In the genomic region with DNA sequence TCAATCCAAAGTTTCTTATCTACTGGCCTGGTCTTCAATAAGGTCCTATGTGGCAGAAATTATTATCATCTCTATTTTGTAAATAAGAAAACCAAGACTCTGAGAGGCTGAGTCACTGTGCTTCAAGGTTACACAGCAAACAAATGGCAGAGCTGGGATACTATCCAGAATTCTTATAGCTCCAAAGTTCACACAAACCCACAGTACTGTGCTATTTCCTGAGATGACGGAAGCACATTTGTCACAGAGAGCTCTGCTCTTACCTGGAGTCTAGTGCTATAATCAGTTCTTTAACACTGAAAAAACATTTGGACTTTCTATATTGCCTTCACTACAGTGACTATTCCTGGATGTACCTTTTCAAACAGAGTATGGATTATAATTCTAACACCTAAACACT, we compare ENCODE assay signal across 23 mouse cellular contexts.
DNase-seq lines count a peak whose midpoint lies in the region; ATAC-seq and TF ChIP-seq lines count a peak whose summit lies in the region.
"Had no signal": no experiment of that assay in that cellular context is flagged by ENCODE, and none has a peak within 500 bp of the region (broad histone marks: within the 10 kb centered on the region; RNA-seq: fewer than 3 reads in every experiment).

No protein-coding gene starts in this region.

- no peak for TF ChIP-seq CTCF in left cerebral cortex, adult 2 months (IDR thresholded peaks at IDR 0.05)

- ATAC-seq in frontal cortex, adult (ENCODE audit: low TSS enrichment) = peak; percentile 72
- ATAC-seq: activated CD4-positive, CD25-positive, alpha-beta regulatory T cell, adult 4 months; CD4-positive, CD25-positive, alpha-beta regulatory T cell, adult 4 months; forebrain, embryonic 13.5 days; forebrain, embryonic 15.5 days; Patski had no signal

- DNase-seq in frontal cortex, postnatal 10 days (ENCODE audit: low spot score in 2 of 2) = no peak
- no peak for DNase-seq in left cerebral cortex, adult 2 months (ENCODE audit: extremely low spot score in 1 of 2, low spot score in 2 of 2)
- DNase-seq in left cerebral cortex, adult 11 months (ENCODE audit: low spot score) = no peak
- DNase-seq in brain, adult 2 months (ENCODE audit: low read depth, low spot score) = peak; percentile 64
- DNase-seq in telencephalon, adult 2 months (ENCODE audit: low read depth, low spot score) = peak; percentile 38
- no peak for DNase-seq in cerebellum, postnatal 25 days
- DNase-seq: adrenal gland, adult 8-10 months; adrenal gland, postnatal 14 days; adrenal gland, postnatal 36 days; B cell, adult 2 months; cerebellum, adult 11 months; cerebellum, adult 18-20 months; cerebellum, adult 8-10 months; cerebellum, adult 9-11 months; cerebellum, postnatal 14 days had no signal

- no peak overlapping the region for H3K4me3 ChIP-seq in left cerebral cortex, adult 2 months
- H3K4me3 ChIP-seq: embryonic facial prominence, embryonic 10.5 days; embryonic facial prominence, embryonic 12.5 days; forebrain, embryonic 13.5 days; forebrain, embryonic 15.5 days had no signal

- intact Hi-C loops in left cerebral cortex, adult 2 months (cut with DNase I) = loop anchor here (10.0 kb wide), 1 partner anchor 514 kb away; no protein-coding TSS in a partner anchor

- peak overlapping the region; percentile 51; the same call in 1 of the 2 replicates for H3K27ac ChIP-seq in left cerebral cortex, adult 2 months
- H3K27ac ChIP-seq: embryonic facial prominence, embryonic 10.5 days; embryonic facial prominence, embryonic 12.5 days; forebrain, embryonic 13.5 days; forebrain, embryonic 15.5 days had no signal

Comparison
In these comparisons a context has a peak if more than half of its experiments do, and no peak if none do; other contexts are left out.
1. DNase-seq: peak in brain, adult 2 months (single experiment) and telencephalon, adult 2 months (single experiment); none in frontal cortex, postnatal 10 days (0 of 2), left cerebral cortex, adult 2 months (0 of 2), left cerebral cortex, adult 11 months (single experiment) and cerebellum, postnatal 25 days (0 of 2).